Mouse (Mus musculus) c-Kit-negative CD71-positive TER-119-positive erythroid progenitor cells, embryonic 14.5 days (primary cell): Measurements from ENCODE around the gene Adamtsl2.

ENCODE experiments used
- DNase-seq: peaks from one replicate; pipeline ENCODE4 v3.0.0-alpha.2; 2013; ENCODE audit warnings: low read depth, low spot score

Gene Adamtsl2

DNA sequence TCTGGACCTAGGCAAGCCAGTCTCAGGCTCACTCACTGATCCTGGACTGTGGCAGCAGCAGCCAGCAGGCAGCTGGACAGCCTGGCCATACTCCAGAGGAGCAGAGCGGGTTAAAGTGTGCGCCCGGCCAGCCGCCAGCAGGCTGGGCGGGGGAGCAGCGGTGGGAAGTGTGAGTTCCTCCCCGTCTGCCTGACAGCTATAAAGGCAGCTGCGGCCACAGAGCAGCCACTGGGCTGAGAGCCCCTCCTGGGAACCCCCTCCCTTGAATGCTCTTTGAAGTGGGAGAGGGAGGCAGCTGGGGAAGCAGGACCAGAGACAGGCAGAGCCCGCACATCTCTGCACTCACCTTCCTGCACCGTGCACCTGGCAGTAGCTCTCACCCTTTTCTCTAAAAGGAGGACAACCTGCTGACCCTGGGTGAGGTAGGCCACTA lies at the start of gene Adamtsl2:
Gene Adamtsl2, plus strand, starts transcription at position 228 of the 433 bp plus-strand sequence.
- no peak for DNase-seq

GRCm38 (mm10) chr2:27032361-27032760 lies 46.8 kb upstream of the Adamtsl2 start:
- no peak for DNase-seq

DNA sequence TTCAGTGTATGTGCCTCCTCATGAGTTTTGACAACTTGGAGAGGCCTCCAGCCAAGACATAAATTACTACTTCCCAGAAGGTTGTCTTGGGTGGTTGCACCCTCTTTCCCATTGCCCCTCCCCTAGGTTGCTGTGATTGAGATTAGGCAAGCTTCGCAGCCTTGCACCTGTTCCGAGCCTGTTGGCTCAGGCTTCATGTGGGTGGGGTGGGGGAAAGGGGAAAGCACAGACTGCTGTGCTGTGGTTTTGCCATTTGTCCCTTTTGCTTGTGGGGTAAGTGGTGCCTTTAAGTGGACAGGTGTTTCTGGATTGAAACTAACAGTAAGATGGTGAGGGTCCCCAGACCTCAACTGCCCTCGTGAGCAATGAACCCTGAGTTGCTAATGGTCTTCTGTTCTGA lies 43.2 kb upstream of the Adamtsl2 start:
- no peak for DNase-seq

DNA sequence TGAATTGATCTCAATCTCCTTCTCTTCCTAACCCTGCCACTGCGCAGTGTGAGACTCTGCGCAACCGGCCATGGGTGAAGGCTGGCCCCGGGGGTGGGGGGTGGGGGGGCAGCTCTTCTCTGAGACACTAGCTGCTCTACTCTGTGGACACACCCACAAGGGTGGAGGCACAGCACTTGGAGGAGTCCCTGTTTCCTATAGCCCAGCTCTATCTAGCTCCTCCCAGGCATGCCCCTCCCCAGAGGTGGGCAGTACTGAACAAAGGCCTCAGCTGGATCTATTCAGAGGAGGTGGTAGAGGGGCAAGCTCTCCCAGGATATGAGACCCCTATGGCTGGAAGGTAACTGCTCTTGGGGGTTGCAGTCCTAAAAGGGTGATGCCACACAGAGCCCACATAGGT lies 42.2 kb upstream of the Adamtsl2 start:
- DNase-seq: no peak

- peak; percentile 44 for DNase-seq
Measured at GRCm38 (mm10) chr2:27038596-27038995, 40.6 kb upstream of the Adamtsl2 start.

DNA sequence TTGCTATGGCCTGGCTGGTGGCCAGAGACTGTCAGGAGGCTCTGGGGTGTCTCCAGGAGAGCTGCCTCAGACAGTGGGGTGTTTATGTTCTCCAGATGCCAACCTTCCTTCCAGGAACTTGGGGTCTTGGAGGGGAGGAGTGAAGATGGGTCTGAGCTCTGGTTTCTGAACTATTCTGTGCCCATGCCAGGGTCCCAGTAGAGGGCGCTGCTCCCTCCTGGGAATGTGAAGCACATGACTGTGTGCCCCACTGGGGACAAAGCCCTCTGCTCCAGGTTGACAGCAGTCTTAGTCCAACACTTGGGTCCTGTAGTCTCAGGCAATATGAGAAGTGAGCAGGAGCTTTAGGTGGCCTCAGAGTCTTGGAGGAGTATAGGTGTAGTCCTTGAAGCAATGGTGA lies 39.9 kb upstream of the Adamtsl2 start:
- DNase-seq: no peak

- no peak for DNase-seq
Measured at GRCm38 (mm10) chr2:27042131-27042844, 36.9 kb upstream of the Adamtsl2 start.

DNA sequence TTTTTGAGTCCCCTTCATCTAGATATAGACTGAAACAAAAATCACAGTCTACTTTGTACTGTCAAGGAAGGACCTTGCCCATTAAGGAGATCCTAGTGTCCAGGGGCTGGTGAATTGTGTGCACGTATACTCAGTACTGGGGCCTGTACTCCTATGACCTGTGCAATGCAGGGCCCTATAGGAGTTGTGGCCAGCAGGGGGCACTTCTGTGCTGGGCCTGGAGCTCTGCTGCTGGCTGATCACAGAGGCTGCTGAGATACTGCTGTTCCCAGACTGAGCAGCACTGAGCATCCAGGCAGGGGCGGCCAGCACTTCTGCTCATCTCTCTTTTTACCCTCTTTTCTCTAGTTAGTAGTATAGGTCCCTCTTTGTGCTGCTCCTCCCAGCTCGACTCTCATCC lies 35.7 kb upstream of the Adamtsl2 start:
- DNase-seq: no peak

- no peak for DNase-seq
Measured at GRCm38 (mm10) chr2:27044166-27044565, 35.0 kb upstream of the Adamtsl2 start.

- DNase-seq: no peak
Measured at GRCm38 (mm10) chr2:27044641-27045040, 34.5 kb upstream of the Adamtsl2 start.

DNA sequence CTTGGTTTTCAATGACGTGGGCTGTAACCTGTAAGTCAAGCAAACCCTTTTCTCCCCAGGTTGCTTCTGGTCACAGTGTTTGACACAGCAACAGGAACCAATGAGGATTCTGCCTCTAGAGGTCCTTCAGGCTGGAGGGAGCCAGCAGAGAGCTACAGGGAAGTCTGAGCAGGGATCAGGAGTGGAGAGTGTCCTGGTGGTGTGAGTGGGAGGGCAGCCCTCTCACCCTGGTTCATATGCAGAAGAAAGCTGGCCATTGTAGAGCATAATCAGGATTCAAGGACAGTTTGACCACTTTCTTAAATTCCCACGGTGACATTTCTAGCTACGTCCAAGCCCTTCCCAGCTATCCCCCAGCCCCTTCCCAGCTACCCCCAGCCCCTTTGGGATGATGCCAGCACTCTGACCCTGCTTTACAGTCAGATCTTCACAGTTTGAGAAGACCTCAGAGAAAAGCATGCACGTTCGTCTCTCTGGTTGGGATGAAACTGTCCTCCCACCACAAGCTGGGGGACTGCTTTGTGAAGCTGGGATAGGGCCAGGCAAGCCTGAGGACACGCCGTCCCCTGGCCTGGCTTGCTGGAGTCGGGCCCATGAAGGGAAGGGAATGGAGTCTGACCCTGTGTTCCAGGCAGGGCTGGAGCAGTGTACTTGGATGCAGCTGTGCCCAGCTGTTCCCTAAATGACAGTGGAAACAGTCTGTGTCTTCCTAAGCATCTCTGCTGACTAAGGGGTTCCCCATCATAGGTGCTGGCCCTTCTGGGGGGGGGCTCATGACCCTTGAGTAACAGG lies 33.0 kb upstream of the Adamtsl2 start:
- no peak for DNase-seq

DNA sequence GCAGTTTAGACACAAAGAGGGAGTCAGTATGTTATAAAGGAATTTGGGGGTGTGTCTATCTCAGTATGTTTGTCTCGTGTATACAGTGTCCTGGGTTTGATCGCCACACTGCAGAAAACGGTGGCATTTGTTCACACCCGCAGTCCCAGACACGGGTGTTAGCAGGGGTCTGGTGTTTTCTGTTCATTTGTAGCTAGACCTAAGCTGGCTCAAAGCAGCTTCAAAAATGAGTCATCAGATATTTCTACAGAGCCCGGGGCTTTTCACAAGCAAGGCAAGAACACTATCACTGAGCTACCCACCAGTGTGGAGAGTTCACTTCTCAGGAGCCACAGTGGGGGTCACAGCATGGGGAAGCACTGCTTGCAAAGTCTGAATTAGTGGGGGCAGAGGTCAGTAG lies 29.8 kb upstream of the Adamtsl2 start:
- no peak for DNase-seq

- no peak for DNase-seq
Measured at GRCm38 (mm10) chr2:27058251-27058650, 20.9 kb upstream of the Adamtsl2 start.

GRCm38 (mm10) chr2:27058751-27059150 lies 20.4 kb upstream of the Adamtsl2 start:
- DNase-seq: no peak

DNA sequence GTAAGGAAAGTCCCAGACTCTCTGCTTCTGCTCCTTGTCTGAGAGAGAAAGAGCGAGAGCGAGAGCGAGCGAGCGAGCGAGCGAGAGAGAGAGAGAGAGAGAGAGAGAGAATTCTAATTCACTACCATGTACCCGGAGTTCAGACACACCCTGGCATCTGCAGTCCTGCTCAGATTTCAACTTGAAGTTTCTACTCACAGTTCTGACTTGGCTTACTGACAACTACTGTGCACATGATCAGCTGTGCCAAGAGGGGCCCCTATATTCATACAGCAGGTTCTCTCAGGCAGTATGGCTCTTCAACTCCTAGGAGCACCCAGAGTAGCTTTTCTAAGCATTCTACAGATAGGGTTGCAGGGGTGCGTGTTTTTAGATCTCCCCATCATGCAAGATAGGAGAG lies 20.0 kb upstream of the Adamtsl2 start:
- no peak for DNase-seq

- DNase-seq: no peak
Measured at GRCm38 (mm10) chr2:27067124-27067523, 12.1 kb upstream of the Adamtsl2 start.

GRCm38 (mm10) chr2:27067996-27068395 lies 11.2 kb upstream of the Adamtsl2 start:
- no peak for DNase-seq

DNA sequence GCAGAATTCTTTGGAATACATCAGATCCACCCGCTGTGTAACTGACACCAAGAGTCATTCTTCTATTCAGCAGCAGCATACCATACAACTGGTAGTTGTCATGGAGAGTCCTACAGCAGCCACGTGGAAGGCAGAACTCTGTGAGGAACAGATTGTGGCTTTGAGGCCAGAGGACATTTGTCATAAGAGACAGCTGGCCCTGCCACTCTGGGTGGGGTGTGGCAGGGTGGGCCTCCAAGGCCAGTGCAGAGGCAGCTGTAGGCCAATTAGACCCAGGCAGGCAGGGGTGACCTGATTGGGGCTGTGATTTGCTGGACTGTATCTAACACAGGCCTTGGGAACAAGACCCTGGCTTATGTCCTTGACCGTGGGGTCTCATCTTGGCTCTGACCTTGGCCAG lies 9.5 kb upstream of the Adamtsl2 start:
- DNase-seq: no peak

DNA sequence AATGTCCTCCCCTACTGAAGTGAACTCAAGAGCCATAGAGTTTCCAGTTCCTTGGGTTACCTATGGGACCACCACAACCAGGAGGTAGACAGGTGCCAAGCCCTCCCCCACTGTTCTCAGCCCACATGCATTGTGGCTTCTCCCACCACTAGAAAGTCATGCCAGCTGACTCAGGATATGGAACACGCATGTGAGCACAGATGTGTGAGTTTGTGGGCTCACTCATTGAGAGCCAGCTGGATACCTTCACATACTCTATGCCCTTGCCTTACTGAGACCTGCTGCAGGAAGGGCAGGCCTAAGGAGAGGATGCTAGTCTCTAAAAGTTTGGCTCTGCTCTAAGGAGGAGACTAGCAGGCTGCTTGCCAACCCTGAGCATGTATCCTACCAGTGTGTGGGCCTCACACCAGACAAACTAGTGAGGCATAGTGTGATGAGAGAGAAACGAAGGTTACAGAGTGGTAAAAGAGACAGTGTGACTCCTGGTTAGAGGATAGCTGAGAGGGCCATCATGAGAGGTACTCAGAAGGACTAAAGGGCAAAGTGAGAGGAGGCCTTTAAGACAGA lies 8.8 kb upstream of the Adamtsl2 start:
- no peak for DNase-seq

DNA sequence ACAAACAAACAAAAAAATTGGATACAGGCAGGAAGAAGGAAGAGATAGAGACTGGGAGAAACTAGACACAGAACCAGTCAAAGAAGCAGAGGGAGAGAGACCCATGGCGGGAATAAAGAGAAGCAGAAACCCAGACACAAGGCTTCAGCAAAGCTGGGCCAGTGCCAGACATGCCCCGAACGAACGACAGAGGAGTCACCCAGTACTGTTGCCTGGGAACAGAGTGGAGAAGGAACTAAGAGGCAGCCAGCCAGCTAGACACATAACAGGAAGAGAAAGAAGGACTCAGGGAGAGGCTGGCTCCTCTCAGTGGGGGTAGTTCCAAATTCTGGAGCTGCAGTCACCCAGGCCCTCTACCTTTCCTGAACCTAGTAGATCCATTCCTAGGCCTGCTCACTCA lies 8.0 kb upstream of the Adamtsl2 start:
- DNase-seq: no peak

DNA sequence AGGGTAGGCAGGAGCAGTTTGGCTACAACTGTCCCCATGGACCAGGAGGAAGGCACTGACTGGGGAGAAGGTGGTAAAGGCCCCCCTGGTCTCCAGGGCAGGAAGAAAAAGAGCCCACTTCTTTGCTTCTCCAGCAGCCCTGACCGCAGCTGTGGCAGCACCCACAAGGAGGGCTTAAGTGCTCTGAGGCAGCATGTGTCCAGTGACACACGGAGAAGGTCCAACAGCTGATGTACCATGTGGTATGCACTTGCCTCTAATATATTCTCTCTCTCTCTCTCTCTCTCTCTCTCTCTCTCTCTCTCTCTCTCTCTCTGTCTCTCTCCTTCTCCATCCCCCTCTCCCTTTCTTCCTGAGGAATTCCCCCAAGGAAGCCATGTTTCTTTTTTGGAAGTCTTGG lies 7.2 kb upstream of the Adamtsl2 start, which contains the start of gene Mymk:
Gene Mymk, minus strand, starts transcription at position 202 of the 400 bp plus-strand sequence.
- DNase-seq: no peak

DNA sequence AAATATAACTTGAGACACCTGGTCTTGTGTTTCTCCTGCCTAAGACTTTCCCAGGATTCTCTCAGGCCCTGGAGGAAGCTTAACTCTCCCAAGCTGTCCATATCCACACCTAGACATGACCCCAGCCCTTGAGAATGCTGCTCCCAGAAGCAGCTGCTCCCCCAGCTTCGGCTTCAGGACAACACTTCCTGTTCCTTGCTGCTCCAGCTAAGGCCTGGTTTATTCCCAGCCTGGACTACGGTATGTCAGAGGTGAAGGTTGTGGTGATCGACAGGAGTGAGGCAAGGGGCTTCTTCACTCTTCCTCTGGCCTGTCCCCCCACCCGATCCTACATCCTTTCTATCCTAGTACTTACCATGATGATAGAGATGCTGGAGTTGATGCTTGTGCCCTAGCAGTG lies 5.8 kb upstream of the Adamtsl2 start:
- no peak for DNase-seq

GRCm38 (mm10) chr2:27074804-27075203 lies 4.4 kb upstream of the Adamtsl2 start:
- DNase-seq: no peak
